Mouse (Mus musculus) CH12F3 (cell line): ENCODE measurements around the gene Hmcn2.

ENCODE experiments used
- in situ Hi-C: fragments of 300-500 bp; cut with MboI; formaldehyde crosslinking; loops from 2 replicates; pipeline ENCODE4 v1.14.3; 2020; ENCODE audit warnings: low sequenced_read_pairs

Gene Hmcn2

GRCm38 (mm10) chr2:31314007-31314465 is at the start of gene Hmcn2:
Gene Hmcn2, plus strand, starts transcription at chr2:31314415.
- in situ Hi-C loops: no loop called here

- in situ Hi-C loops: no loop called here
These were observed 46.8 kb upstream of the Hmcn2 start for GRCm38 (mm10) chr2:31267447-31267846.

- in situ Hi-C loops: no loop called here
These were observed 45.6 kb upstream of the Hmcn2 start for GRCm38 (mm10) chr2:31268631-31269030.

GRCm38 (mm10) chr2:31269188-31269587 is 45.0 kb upstream of the Hmcn2 start:
- in situ Hi-C loops: no loop called here

GRCm38 (mm10) chr2:31269847-31270246 is 44.4 kb upstream of the Hmcn2 start:
- in situ Hi-C loops: no loop called here

- in situ Hi-C loops: no loop called here
These were observed 43.7 kb upstream of the Hmcn2 start for GRCm38 (mm10) chr2:31270470-31270869.

GRCm38 (mm10) chr2:31271071-31271470 is 43.1 kb upstream of the Hmcn2 start:
- in situ Hi-C loops: no loop called here

GRCm38 (mm10) chr2:31274993-31275392 is 39.2 kb upstream of the Hmcn2 start:
- in situ Hi-C loops: no loop called here

- in situ Hi-C loops: no loop called here
These were observed 36.4 kb upstream of the Hmcn2 start for GRCm38 (mm10) chr2:31277810-31278209.

- in situ Hi-C loops: no loop called here
These were observed 35.7 kb upstream of the Hmcn2 start for GRCm38 (mm10) chr2:31278483-31278882.

- in situ Hi-C loops: loop anchor here (10.0 kb wide), 1 partner anchor 86 kb away; no protein-coding TSS in a partner anchor
These were observed 33.1 kb upstream of the Hmcn2 start for GRCm38 (mm10) chr2:31281138-31281537.

GRCm38 (mm10) chr2:31282266-31282665 is 31.9 kb upstream of the Hmcn2 start:
- in situ Hi-C loops: loop anchor here (10.0 kb wide), 1 partner anchor 87 kb away; no protein-coding TSS in a partner anchor

GRCm38 (mm10) chr2:31282880-31283279 is 31.3 kb upstream of the Hmcn2 start:
- in situ Hi-C loops: loop anchor here (10.0 kb wide), 1 partner anchor 88 kb away; no protein-coding TSS in a partner anchor

- in situ Hi-C loops: loop anchor here (10.0 kb wide), 1 partner anchor 90 kb away; no protein-coding TSS in a partner anchor
These were observed 29.7 kb upstream of the Hmcn2 start for GRCm38 (mm10) chr2:31284531-31284930.

GRCm38 (mm10) chr2:31291421-31291820 is 22.8 kb upstream of the Hmcn2 start:
- in situ Hi-C loops: no loop called here

GRCm38 (mm10) chr2:31294985-31295384 is 19.2 kb upstream of the Hmcn2 start:
- in situ Hi-C loops: no loop called here

- in situ Hi-C loops: no loop called here
These were observed 17.8 kb upstream of the Hmcn2 start for GRCm38 (mm10) chr2:31296395-31296794.

- in situ Hi-C loops: no loop called here
These were observed 16.5 kb upstream of the Hmcn2 start for GRCm38 (mm10) chr2:31297602-31298268.

- in situ Hi-C loops: no loop called here
These were observed 15.4 kb upstream of the Hmcn2 start for GRCm38 (mm10) chr2:31298814-31299213.

- in situ Hi-C loops: no loop called here
These were observed 14.9 kb upstream of the Hmcn2 start for GRCm38 (mm10) chr2:31299266-31299665.

GRCm38 (mm10) chr2:31299996-31300395 is 14.2 kb upstream of the Hmcn2 start:
- in situ Hi-C loops: no loop called here

- in situ Hi-C loops: no loop called here
These were observed 11.0 kb upstream of the Hmcn2 start for GRCm38 (mm10) chr2:31303177-31303576.

- in situ Hi-C loops: no loop called here
These were observed 10.0 kb upstream of the Hmcn2 start for GRCm38 (mm10) chr2:31304191-31304590.
